Mouse (Mus musculus) kidney, postnatal 14 days (tissue): ENCODE data around the gene Hes6.

ENCODE experiments used
- DNase-seq: peaks from one replicate; pipeline ENCODE4 v3.0.0; 2022; ENCODE audit warnings: mixed read lengths

Hes6 gene

GRCm38 (mm10) chr1:91398260-91399062 lies 15.4 kb downstream of the Hes6 start, which contains the start of gene Ilkap:
Gene Ilkap, minus strand, starts transcription at chr1:91398815.
- DNase-seq: peak; percentile 90

GRCm38 (mm10) chr1:91397927-91398259 lies 15.9 kb downstream of the Hes6 start:
- peak; percentile 27 for DNase-seq

DNA sequence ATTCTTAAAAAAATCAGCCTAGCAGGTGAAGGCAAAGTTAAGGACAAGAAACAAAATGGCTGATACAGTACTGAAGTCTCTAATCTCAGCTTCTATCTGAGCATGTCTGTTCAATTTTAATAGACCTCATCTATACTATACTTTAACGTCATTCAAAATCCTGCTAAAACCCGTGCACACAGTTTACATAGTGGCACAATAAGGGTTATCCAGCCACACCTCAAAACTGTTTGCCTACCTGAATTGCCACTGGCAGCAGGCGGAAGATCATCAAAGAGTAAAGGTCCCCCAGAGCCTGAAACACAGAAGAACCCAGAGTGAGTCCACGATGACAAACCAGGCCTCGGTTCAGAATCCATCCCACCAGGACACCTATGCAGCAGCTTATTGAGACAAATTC lies 23.5 kb downstream of the Hes6 start:
- DNase-seq: no peak

DNA sequence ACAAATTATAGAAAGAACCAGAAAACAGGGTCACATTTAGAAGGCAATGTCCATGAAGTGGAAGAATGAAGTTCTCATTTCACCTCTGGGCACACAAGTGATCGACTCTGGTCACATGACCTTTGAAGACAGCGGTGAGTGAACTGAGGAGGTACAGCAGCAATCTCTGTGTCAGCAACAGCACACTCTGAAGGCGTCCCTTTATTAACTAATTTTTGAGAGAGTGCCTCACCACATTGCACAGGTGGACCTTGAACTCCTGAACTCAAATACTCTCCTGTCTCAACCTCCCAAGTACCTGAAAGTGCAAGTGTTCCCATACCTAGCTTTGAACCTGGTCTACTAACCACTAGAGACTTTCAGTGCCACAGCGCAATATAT lies 32.8 kb downstream of the Hes6 start:
- DNase-seq: no peak

- peak; percentile 75 for DNase-seq
Measured at GRCm38 (mm10) chr1:91380453-91381090, 33.3 kb downstream of the Hes6 start.

- DNase-seq: no peak
Measured at GRCm38 (mm10) chr1:91373414-91373835, 40.4 kb downstream of the Hes6 start.

GRCm38 (mm10) chr1:91370055-91370454 lies 43.8 kb downstream of the Hes6 start:
- no peak for DNase-seq

DNA sequence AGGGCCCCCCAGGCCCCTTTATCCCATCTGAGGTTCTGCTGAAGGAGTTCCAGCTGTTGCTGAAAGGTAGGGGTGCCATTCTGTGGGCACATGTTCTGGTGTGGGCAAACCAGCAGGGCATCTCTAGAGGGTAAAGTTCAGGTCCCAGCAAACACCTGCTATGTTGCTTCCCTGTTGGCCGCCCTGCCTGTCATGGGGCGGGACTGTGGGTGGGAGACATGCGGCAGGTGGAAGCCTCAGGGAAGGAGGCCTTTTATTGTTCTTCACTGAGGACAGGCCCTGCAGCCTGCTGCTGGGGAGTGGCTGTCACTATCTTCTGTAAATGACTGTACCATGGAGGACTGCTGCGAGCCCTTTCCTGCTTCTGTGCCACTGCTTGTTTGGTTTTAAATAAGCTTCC lies 44.4 kb downstream of the Hes6 start:
- no peak for DNase-seq

- DNase-seq: no peak
Measured at GRCm38 (mm10) chr1:91367295-91367694, 46.5 kb downstream of the Hes6 start.

GRCm38 (mm10) chr1:91366215-91367108 lies 47.4 kb downstream of the Hes6 start, which contains the start of gene Erfe:
Gene Erfe, plus strand, starts transcription at chr1:91366430.
- DNase-seq: peak; percentile 76

DNA sequence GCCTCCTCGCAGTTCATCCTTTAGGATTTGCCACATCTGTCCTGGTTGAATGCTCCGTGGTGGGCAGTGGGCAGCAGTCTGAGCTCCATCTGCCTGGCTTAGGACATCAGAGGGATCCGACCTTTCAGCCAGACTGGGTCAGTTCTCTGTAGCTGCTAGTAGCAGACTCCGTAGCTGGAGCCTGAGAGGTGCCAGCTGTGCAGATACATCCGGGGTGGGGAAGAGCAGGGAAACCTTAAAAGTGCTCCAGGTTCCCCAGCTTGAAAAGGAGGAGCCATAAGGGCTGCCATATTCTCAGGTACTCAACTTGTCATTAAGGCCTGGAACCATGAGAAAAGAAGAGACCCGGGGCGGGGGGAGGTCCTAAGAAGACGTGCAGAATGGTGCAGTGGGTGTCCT lies 48.0 kb downstream of the Hes6 start:
- no peak for DNase-seq

GRCm38 (mm10) chr1:91364822-91365644 lies 48.8 kb downstream of the Hes6 start:
- no peak for DNase-seq

DNA sequence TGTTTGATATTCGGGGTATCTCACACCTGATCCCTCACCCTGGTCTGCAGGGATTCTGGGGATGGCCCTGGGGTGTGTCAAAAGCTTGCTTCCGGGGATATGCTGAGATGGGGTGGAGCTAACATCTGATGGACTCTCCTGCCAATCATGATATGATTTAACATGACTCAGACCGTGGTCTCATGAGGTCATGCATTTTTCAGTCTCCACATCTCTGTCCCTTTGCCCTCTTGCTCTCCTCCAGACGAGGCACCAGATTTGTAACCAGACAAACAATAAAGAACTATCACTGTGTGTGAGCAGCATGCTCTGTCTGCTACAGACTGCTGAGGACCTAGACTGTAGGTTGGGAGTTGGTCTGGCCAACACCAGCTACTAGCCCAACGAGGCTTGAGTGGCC lies 51.7 kb downstream of the Hes6 start:
- no peak for DNase-seq
